Mouse (Mus musculus) cerebellum, adult 9-11 months (tissue): ENCODE data around the gene Col11a2.
A peak's percentile ranks its signal among the peaks of the same experiment; 100 is the strongest.
"Not testable (repeated sequence)": the region's sequence is repeated elsewhere in the genome, so short reads cannot be mapped to it uniquely, and the experiment has no call there.

ENCODE experiments used
- DNase-seq: peaks from one replicate; pipeline ENCODE4 v3.0.0; 2022

Gene Col11a2

GRCm38 (mm10) chr17:34038878-34039561, at the start of gene Col11a2:
Gene Col11a2 (plus strand): TSS chr17:34039437.
- peak; percentile 40 for DNase-seq

GRCm38 (mm10) chr17:33991788-33992664, 47.2 kb upstream of the Col11a2 start:
- DNase-seq: peak; percentile 46

DNA sequence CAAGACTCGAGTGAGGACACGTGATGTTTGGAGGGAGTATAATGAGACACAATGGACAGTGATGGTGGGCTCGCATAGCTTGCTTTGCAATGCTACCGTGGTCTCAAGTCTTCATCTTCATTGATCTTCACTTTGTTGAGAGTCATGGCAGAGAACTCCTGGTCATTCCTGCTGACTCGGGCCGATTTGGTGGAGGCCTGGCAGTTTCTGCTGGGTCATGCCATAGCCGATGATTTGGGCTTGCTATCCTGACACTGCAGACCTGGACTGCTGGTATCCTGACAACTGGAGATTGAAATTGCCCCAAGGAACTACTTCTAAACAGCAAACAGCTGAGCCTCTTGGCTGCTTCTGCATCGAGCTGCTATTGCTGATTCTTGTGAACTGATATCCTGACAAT, 44.3 kb upstream of the Col11a2 start:
- DNase-seq: no peak

GRCm38 (mm10) chr17:33995651-33996050, 43.6 kb upstream of the Col11a2 start:
- DNase-seq: no peak

- not testable (repeated sequence) for DNase-seq
Observed at GRCm38 (mm10) chr17:33997025-33997424, 42.2 kb upstream of the Col11a2 start.

GRCm38 (mm10) chr17:33998697-33999096, 40.5 kb upstream of the Col11a2 start:
- not testable (repeated sequence) for DNase-seq

- DNase-seq: peak; percentile 11
Observed at GRCm38 (mm10) chr17:33999341-34000149, 39.7 kb upstream of the Col11a2 start.

DNA sequence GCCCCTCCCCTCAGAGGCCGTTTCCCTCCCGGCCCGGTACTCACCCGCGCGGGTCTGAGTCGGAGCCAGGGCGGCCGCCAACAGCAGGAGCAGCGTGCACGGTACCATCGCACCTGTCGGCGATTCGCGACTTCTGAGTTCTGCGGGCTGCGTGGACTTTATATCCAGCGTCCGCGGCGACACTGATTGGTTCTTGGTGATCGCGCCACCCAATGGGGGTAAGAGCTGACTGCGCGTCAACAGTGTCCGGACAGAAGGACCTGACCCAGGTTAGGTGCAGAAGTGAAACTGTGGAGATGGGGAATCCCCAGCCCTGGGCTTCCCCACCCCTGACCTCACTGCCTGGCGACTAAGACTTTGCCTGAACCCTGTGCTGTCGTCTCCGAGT, 39.1 kb upstream of the Col11a2 start, which contains the start of gene H2-K1:
TSS of gene H2-K1 (minus strand) at position 198 of the 388 bp plus-strand sequence.
- peak; percentile 71 for DNase-seq

- DNase-seq: not testable (repeated sequence)
Observed at GRCm38 (mm10) chr17:34000796-34001195, 38.4 kb upstream of the Col11a2 start.

DNA sequence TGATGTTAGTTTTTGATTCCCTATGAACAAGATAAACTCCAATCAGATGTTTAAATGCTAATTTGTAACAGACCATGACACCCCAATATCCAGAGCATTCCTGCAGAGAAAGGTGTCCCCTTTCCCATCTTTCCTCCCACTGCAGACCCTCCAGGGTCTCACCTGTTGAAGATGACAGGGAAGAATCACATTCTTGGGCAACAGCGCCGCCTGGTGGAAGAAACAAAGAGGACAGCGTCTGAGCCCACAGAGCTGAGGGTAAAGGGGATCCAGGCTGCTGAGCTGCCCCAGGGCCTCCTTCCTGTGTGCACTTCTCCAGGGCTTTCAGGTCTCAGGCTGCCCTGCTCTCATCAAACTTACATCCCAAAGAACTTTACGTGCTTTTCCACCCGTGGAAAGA, 35.8 kb upstream of the Col11a2 start:
- DNase-seq: no peak

DNA sequence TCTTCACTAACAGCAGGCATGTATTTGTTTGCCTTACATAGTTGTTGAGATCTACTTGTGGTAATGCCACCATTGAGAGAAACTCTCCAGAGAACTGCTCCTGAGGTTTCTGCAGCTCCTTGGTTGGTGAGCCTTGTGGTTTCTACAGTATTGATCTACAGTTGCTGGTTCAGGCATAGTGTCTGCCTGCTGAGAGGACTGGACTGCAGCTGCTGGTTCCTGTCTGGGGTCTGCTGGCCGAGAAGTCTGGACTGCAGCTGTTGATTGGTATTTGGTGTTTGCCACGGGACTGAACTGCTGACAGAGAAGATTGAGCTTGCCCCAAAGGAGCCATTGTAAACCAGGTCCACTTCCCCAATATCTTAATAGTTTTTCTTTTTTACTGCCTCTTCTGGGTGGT, 32.7 kb upstream of the Col11a2 start:
- no peak for DNase-seq

- DNase-seq: no peak
Observed at GRCm38 (mm10) chr17:34010156-34010555, 29.1 kb upstream of the Col11a2 start.

DNA sequence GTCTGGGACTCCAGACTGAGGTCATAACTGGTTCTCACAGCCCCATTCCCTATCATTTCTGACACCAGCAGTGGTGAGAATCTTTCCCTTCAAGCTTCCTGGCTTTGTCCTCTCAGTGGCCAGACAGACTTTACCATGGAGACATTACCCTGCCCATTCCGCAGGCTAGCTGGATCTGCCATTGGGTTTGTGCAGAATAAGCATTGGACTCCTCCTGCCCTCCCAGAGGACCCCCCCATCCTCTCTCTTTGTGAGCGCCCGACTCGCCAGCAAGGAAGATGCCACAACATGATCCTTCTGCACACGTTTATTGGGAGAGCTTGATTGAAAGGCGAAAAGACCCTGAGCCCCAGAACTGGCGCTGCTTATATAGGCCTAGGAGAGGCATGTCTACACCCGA, 25.8 kb upstream of the Col11a2 start:
- no peak for DNase-seq

DNA sequence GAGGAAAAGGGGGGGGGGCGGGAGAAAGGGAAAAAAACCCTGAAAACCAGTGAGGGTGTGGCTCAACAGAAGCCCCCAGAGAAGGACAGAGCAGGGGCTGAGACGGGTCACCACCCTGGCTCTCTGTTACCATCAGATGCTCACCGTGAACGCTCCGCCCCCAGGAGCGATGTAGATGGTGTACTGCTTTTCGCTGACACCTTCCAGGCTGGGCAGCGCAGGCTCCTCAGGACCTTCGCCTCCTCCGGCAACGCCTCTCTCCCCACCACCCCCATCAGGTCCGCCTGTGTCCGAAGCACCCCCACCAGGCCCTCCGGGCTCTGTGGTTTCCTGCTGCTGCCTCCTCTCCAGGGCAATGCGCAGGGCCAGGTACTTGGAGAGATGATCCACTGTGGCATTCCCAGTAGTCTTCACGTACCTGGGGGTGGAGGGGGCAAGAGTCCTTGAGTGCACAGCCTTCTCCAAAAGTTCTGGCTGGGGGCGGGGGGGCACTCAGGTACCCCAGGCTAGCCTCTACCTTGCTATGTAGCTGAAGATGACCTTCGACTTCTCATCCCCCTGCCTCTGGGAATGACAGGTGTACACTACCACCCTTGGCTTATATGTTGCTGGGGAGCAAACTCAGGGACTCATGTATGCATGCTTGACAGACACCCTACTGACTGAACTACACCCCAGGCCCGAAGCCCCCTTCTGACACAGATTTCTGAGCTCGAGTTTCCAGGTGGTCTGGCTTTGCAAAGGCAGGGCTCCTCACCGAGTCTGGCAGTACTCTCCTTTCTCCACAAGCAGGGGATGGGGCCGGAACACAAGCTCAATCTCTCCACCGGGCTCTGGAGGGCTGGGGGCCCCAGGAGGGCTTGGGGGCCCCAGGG, 17.5 kb upstream of the Col11a2 start:
- DNase-seq: peak; percentile 36

DNA sequence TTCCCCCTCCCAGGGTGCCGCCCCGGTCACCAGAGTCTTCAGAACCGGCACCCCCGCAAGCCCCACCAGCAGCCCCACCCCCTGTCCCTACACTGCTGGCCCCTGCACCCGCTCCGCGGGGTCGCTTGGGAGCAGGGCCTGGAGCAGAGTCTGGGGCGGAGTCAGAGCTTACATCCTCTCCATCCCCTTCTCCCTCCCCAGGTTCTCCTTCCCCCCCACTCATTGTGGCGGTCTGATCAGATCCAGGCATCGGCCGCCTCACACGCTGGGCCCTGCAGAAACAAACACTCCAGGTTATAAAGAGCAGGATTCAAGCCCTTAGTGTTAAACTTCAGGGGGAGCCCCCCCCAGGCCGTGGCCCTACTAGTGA, 16.8 kb upstream of the Col11a2 start:
- DNase-seq: peak; percentile 44

GRCm38 (mm10) chr17:34022987-34023386, 16.2 kb upstream of the Col11a2 start:
- no peak for DNase-seq

DNA sequence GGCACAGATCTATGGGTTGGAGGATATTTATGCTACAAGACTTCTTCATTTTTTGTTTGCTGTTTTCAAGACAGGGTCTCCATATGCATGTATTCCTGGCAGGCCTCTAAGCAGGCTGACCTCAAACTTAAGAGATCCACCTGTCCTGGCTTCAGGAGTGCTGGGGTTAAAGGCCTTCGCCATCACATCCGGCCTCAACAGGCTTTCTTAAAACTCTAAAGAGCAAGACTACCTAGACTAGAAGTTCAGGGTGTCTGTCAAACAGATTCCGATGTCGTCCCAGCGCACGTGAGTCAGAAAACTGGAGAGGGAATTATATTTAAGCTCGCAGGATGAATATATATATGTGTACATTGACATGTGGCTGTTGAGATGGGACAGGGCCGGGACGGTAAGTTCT, 15.6 kb upstream of the Col11a2 start:
- DNase-seq: peak; percentile 32

DNA sequence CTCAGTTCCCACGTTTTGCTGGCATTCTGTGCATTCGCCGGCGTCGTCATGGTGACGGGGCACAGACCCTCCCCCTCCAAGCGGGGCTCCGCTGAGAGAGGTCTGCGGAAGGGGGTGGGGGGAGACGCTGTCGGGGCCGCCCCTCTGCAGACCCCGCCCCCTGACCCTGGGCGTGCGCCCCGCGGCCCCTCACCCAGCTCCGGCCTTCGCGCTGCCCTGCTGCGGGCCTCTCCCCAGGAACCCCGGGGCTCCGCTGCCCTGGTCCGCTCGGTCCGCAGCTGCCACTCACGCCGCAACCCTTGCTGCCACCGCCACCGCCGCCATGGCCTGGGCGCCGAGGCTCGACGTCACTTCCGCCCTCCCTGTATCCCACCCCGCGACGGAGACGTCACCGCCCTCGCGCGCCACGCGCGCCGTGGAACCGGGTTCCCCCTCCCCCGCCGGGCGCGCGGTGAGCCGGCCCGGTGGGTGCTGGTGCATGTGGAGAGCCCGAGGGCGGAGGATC, 14.9 kb upstream of the Col11a2 start, which contains the start of gene Ring1:
TSS of gene Ring1 (minus strand) at position 364 of the 505 bp plus-strand sequence.
- peak; percentile 89 for DNase-seq

DNA sequence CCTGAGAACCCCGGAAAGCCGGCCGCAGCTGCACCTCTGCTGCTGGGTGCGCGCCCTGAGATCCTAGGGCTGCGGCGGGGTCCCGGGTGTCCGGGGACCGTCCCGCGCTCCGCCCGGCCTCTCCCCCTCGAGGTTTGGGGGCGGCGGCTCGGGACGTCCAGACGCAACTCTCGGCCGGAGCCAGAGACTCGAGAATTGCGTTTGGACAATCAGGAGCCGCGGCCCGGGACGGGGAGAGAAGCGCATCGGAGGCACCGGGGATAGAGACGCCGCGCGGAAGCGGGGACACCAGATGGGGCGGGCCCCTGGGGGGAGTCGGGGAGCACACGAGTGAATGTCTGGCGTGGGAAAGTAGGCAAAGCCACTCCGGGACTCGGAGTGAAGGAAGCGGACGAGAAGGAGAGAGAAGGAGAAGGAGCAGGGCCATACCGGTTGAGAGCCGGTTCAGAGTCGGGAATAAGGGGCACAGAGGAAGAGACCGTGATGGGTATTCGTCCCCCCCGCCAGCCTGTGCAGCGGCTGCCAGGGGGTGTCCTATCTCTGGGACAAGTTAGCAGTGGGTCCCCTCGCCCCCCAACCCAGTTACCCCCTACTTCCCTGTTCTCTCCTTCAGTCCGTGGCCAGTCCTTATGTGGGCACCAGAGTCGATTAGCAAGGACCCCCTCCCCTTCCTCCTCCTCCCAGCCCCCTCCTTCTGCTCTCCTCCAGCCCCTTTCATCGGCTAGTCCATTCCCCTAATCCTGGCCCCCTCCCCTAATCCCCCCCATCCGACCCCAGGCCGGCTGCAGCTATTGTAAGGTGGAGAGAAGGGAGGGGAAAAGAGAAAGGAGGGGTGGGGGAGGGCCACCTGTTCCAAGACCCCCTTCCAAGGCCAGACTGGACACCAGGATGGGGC, 14.1 kb upstream of the Col11a2 start:
- peak; percentile 52 for DNase-seq

DNA sequence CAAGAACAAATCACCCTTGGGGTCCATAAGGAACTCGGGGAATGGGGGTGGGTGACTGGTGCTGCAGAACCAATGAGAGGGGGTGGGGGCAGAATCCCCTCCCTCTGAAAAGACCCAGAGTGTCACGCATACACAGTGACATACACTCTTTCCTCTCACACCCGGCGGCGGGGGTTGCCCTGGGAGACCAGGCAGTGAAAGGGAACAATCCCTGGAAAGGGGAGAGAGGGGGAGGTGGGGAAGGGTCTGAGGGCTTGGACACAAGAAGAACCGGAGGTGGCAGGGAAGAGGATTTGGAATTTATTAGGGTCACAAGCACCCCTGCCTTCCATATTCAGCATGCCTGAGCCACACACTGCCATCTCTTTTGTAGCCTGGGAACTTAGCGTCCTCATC, 13.5 kb upstream of the Col11a2 start:
- DNase-seq: peak; percentile 69

DNA sequence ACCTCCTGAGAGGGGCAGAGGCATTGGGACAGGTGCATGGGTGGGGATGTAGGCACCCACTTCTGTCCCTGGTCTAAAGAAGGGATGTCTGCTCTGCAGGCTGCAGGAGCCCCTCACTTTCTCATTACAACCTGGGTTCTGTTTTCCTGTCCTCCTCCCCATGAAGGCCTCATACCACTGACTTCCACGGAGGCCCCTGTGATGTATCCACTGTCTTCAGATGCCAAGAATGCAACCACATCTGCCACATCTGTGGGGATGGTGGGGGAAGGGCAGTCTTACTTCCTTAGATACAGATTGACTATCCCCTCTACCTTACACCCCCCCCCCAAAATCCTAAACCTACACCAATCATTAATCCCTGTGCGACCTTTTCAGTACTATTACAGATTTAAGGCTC, 13.0 kb upstream of the Col11a2 start:
- no peak for DNase-seq
